Mouse (Mus musculus) bone marrow macrophage, adult 2 months (primary cell): ENCODE data around the gene Pcp4l1.

Experiments used
- CTCF ChIP-seq: IDR thresholded peaks from 2 replicates; pipeline ENCODE4 v1.5.1; 2012; ENCODE audit warnings: low read depth, mild to moderate bottlenecking, low read length, moderate library complexity
- POLR2A ChIP-seq: IDR thresholded peaks from 2 replicates; pipeline ENCODE4 v1.6.1; 2012; ENCODE audit warnings: mild to moderate bottlenecking, low read depth, low read length, borderline replicate concordance

- TF ChIP-seq CTCF (no peak), POLR2A (no peak)
These were observed 3.8 kb downstream of the Pcp4l1 start for GRCm38 (mm10) chr1:171192283-171192682.
